Mouse (Mus musculus) MEL-GATA-1-ER (cell line): ENCODE results near the gene Btbd35f2.
"Not testable (repeated sequence)": the region's sequence is repeated elsewhere in the genome, so short reads cannot be mapped to it uniquely, and the experiment has no call there.

ENCODE experiments used
- DNase-seq: peaks from one replicate; pipeline ENCODE4 v3.0.0-alpha.2; 2012; ENCODE audit warnings: low read depth; ENCODE audit errors: extremely low read depth

Gene Btbd35f2

GRCm38 (mm10) chrX:32278094-32278493 is at the start of gene Btbd35f2:
Gene Btbd35f2 (plus strand): TSS chrX:32278394.
- DNase-seq = not testable (repeated sequence)
